Mouse (Mus musculus) adrenal gland, adult 10 weeks (tissue): ENCODE data around the gene Dio1. TPM values are rescaled to one million over a fixed set of nuclear protein-coding genes. Genes with fewer than 3 reads are reported as not detected.

ENCODE experiments used
- polyA plus RNA-seq: library from polyadenylated mRNA; stranded (reverse); fragments of 350-450 nt; fragmentation: Illumina TruSeq; extraction: RNeasy Lipid Tissue Mini Kit (QIAGEN cat#74804); gene quantifications from one replicate; pipeline ENCODE4 v1.2.3, GENCODE M21; 2014; ENCODE audit warnings: low read depth, low replicate concordance

Dio1 gene
- polyA plus RNA-seq: not detected

DNA sequence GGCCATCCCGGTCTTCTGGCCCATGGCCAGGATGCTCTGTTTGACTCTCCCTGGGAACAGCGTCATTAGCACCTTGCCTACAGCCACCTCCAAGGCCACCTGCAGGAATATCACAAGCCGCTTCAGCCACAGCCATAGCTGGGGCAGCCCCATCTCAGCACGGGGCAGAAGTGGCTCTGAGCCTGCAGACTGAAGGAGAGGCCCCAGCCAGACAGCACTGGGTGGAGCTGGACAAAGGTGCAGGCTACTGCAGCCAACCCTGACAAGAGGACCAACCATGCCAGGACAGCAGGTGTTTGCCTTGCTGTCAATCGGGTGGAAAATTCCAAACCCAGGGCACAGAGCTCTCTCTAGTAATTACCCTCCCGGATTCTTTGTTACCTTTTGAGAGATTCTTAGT is at the start of gene Dio1:
Gene Dio1, minus strand, starts transcription at position 204 of the 400 bp plus-strand sequence.

GRCm38 (mm10) chr4:107313690-107314478 is 6.9 kb upstream of the Dio1 start, which contains the start of gene Yipf1:
Gene Yipf1 (plus strand): TSS chr4:107314363.

DNA sequence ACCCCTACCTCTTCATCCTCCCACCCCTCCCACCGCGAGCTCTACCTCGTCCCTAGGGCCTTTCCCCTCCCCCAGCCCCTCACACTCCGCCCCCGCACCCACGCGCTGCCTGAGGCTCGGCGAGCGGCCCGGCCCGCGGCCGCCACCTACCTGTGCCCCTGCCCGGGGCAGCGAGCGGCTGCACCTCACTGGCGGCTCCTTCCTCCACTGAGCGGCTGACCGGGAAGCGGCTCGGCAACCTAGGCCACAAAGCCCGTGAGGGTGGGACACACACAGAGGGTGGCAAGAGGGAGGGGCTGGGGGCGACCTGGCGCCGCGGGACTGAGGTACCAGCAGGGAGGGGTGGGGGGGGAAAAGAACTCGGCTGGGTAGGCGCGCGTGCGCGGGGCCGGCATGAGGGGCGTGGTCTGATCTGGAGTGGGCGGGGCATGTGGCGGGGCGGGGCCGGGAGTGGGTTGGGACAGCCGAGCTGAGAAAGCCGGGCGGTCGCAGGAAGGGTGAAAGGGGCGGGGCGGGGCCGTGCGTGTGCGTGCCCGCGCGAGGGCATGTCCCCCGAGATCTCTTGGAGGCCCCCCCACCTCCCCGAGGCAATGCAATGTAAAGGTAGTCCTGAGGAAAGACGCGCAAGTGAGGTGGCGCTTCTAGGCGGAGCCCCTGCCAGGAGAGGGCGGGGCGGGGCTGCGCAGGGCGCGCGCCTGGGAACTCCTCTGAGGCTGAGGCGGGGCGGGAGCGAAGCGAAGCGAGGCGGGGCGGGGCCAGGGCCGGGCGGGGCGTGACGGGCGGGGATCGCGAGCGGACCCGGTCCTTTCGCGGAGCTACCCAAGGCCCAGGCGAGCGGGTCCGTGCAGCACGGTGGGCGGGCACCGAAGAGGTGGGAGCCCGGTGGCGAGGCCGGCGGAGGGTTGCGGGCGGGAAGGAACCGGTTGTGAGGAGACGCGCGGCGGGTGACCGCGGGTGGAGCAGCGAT is 53.6 kb downstream of the Dio1 start, which contains the start of the genes Lrrc42 and Hspb11:
Gene Lrrc42, minus strand, starts transcription at position 408 of the 967 bp plus-strand sequence.
Gene Hspb11, plus strand, starts transcription at position 469 of the 967 bp plus-strand sequence.

Other genes with a start within 250 kb of the Dio1 start
- 36.2 TPM for gene Mrpl37, start 240.3 kb downstream of the Dio1 start, polyA plus RNA-seq
- 3.1 TPM for gene Cyb5rl, start 240.2 kb downstream of the Dio1 start, polyA plus RNA-seq
- not detected for gene Cdcp2, start 210.3 kb downstream of the Dio1 start, polyA plus RNA-seq
- gene Tmem59, start 128.8 kb downstream of the Dio1 start, polyA plus RNA-seq: 1,062 TPM
- gene Tceanc2, start 128.1 kb downstream of the Dio1 start, polyA plus RNA-seq: 46.5 TPM
- gene Ldlrad1, start 98.0 kb downstream of the Dio1 start, polyA plus RNA-seq: not detected
- gene Lrrc42, start 53.6 kb downstream of the Dio1 start, polyA plus RNA-seq: 21.2 TPM
- gene Hspb11, start 53.6 kb downstream of the Dio1 start, polyA plus RNA-seq: 54.4 TPM
- 43.8 TPM for gene Yipf1, start 7.2 kb upstream of the Dio1 start, polyA plus RNA-seq
- 27.8 TPM for gene Ndc1, start 60.6 kb upstream of the Dio1 start, polyA plus RNA-seq
- not detected for gene Glis1, start 127.4 kb upstream of the Dio1 start, polyA plus RNA-seq